18 mouse cellular contexts compared by ENCODE assay signal in genomic region chr13:89597354-89597753, GRCm38 (mm10). TPM values are rescaled to one million over a fixed set of nuclear protein-coding genes. Genes with fewer than 3 reads are reported as not detected.
DNase-seq lines count a peak whose midpoint lies in the region; TF ChIP-seq lines count a peak whose summit lies in the region.
"Had no signal": no experiment of that assay in that cellular context is flagged by ENCODE, and none has a peak within 500 bp of the region (broad histone marks: within the 10 kb centered on the region; RNA-seq: fewer than 3 reads in every experiment).

No protein-coding gene starts in this region.

- peak; percentile 41 to 68 for DNase-seq in cerebellum, postnatal 10 days
- no peak for DNase-seq in cerebellum, postnatal 4 days (ENCODE audit: low spot score in 2 of 2)
- DNase-seq in layer of hippocampus, adult 2 months (ENCODE audit: low spot score in 2 of 2) = no peak
- DNase-seq in layer of hippocampus, adult 18-20 months (ENCODE audit: low spot score in 2 of 2) = no peak
- DNase-seq in Muller cell, postnatal 12 days (ENCODE audit: inconsistent ontology term) = peak; percentile 2
- DNase-seq: adrenal gland, adult 2 months; adrenal gland, postnatal 10 days; adrenal gland, postnatal 25 days; B cell, adult 2 months; cerebellum, adult 11 months; cerebellum, adult 9-10 months; embryo, embryonic 11 days had no signal

- peak overlapping the region; percentile 44 for H3K27ac ChIP-seq in layer of hippocampus, adult 2 months
- H3K27ac ChIP-seq: embryonic facial prominence, embryonic 13.5 days; embryonic facial prominence, embryonic 15.5 days; forebrain, embryonic 10.5 days; forebrain, embryonic 12.5 days had no signal

- TF ChIP-seq CTCF in layer of hippocampus, adult 2 months (conservative IDR thresholded peaks at IDR 0.05) = no peak

- no peak overlapping the region for H3K4me3 ChIP-seq in layer of hippocampus, adult 2 months
- H3K4me3 ChIP-seq: embryonic facial prominence, embryonic 13.5 days; embryonic facial prominence, embryonic 15.5 days; erythroblast, embryonic 14.5 days; forebrain, embryonic 10.5 days; forebrain, embryonic 12.5 days had no signal

RNA-seq across cellular contexts. Expression of gene Hapln1, which starts 57.8 kb away (rescaled TPM):
- 10 to 100 TPM; 33.1 to 33.4 TPM for total RNA-seq in layer of hippocampus, adult 2 months (2021)
- total RNA-seq in layer of hippocampus, adult 18-20 months (2021) = 10 to 100 TPM; 29.9 to 34.7 TPM
- total RNA-seq: common myeloid progenitor, adult 5-6 weeks had no signal

Comparison
In these comparisons a context has a peak if more than half of its experiments do, and no peak if none do; other contexts are left out.
1. DNase-seq: peak in cerebellum, postnatal 10 days (2 of 2) and Muller cell, postnatal 12 days (single experiment); none in cerebellum, postnatal 4 days (0 of 2), layer of hippocampus, adult 2 months (0 of 2) and layer of hippocampus, adult 18-20 months (0 of 2).